Mouse (Mus musculus) megakaryocyte, embryonic 14.5 days (primary cell): ENCODE data around the gene Prr29. TPM values are rescaled to one million over a fixed set of nuclear protein-coding genes. Genes with fewer than 3 reads are reported as not detected.
A peak's percentile ranks its signal among the peaks of the same experiment; 100 is the strongest.

Experiments used
- H3K27me3 ChIP-seq: replicated peaks from 2 replicates; pipeline ENCODE3; 2012; ENCODE audit warnings: inconsistent platforms
- H3K36me3 ChIP-seq: replicated peaks from 2 replicates; pipeline ENCODE3; 2012; ENCODE audit warnings: low read length, inconsistent platforms, mixed read lengths
- H3K4me1 ChIP-seq: 2 replicates; pipeline ENCODE4 v1.6.1; 2012; ENCODE audit warnings: inconsistent platforms
- H3K4me3 ChIP-seq: replicated peaks from 2 replicates; pipeline ENCODE3; 2012; ENCODE audit warnings: moderate library complexity, mild to moderate bottlenecking, inconsistent platforms
- H3K9me3 ChIP-seq: 2 replicates; pipeline ENCODE4 v1.6.1; 2012; ENCODE audit warnings: inconsistent platforms
- FLI1 ChIP-seq: IDR thresholded peaks from 2 replicates; pipeline ENCODE4 v1.6.1; 2012; ENCODE audit warnings: low read length, inconsistent platforms, mixed read lengths
- GATA1 ChIP-seq: IDR thresholded peaks from 3 replicates; pipeline ENCODE4 v1.6.1; 2012; ENCODE audit warnings: mixed read lengths, low read length, inconsistent platforms, borderline replicate concordance
- polyA plus RNA-seq: library from polyadenylated mRNA; stranded (reverse); fragments of >175 nt; gene quantifications from 2 replicates; pipeline ENCODE4 v1.2.3, GENCODE M21; 2012; ENCODE audit warnings: low replicate concordance; ENCODE audit not compliant: insufficient read depth

The Prr29 gene
- polyA plus RNA-seq, result not detected in 2 replicates

GRCm38 (mm10) chr11:106365366-106365765 lies at the start of gene Prr29:
TSS of gene Prr29 (plus strand) at chr11:106365472.
- H3K9me3 ChIP-seq, result peaks cover 13% of the 10 kb centered on the region
- H3K4me1 ChIP-seq, result peaks cover 25% of the 10 kb centered on the region
- TF ChIP-seq GATA1 (no peak), FLI1 (no peak)
- H3K27me3 ChIP-seq, result peaks cover 63% of the 10 kb centered on the region
- peak within 1 kb of the TSS; percentile 60 for H3K4me3 ChIP-seq
- H3K36me3 ChIP-seq, result no peaks in the 10 kb centered on the region

- Histone ChIP-seq H3K4me3 (no peak overlapping the region), H3K27me3 (peaks cover 76% of the 10 kb centered on the region), H3K36me3 (no peaks in the 10 kb centered on the region), H3K9me3 (no peaks in the 10 kb centered on the region), H3K4me1 (peaks cover 30% of the 10 kb centered on the region)
- TF ChIP-seq FLI1 (no peak), GATA1 (no peak)
Observed at GRCm38 (mm10) chr11:106316416-106316815, 48.9 kb upstream of the Prr29 start.

GRCm38 (mm10) chr11:106317801-106318200 lies 47.5 kb upstream of the Prr29 start:
- Histone ChIP-seq H3K27me3 (peaks cover 74% of the 10 kb centered on the region), H3K4me1 (peaks cover 30% of the 10 kb centered on the region), H3K4me3 (no peak overlapping the region), H3K9me3 (no peaks in the 10 kb centered on the region), H3K36me3 (no peaks in the 10 kb centered on the region)
- TF ChIP-seq GATA1 (no peak), FLI1 (no peak)

- peaks cover 73% of the 10 kb centered on the region for H3K27me3 ChIP-seq
Observed at GRCm38 (mm10) chr11:106318406-106319366, 46.6 kb upstream of the Prr29 start.

GRCm38 (mm10) chr11:106324858-106325257 lies 40.4 kb upstream of the Prr29 start:
- H3K4me1 ChIP-seq, result peaks cover 23% of the 10 kb centered on the region
- H3K27me3 ChIP-seq, result peaks cover 70% of the 10 kb centered on the region
- no peaks in the 10 kb centered on the region for H3K36me3 ChIP-seq
- H3K9me3 ChIP-seq, result no peaks in the 10 kb centered on the region
- no peak for TF ChIP-seq GATA1
- TF ChIP-seq FLI1, result no peak
- no peak overlapping the region for H3K4me3 ChIP-seq

More at GRCm38 (mm10) chr11:106318406-106319366, 46.6 kb upstream of the Prr29 start:
- H3K36me3 ChIP-seq, result no peaks in the 10 kb centered on the region
- no peak overlapping the region for H3K4me3 ChIP-seq
- H3K4me1 ChIP-seq, result peaks cover 26% of the 10 kb centered on the region
- no peaks in the 10 kb centered on the region for H3K9me3 ChIP-seq
- no peak for TF ChIP-seq GATA1

- TF ChIP-seq FLI1 (no peak), GATA1 (no peak)
- no peaks in the 10 kb centered on the region for H3K36me3 ChIP-seq
- H3K27me3 ChIP-seq, result peaks cover 68% of the 10 kb centered on the region
- peaks cover 23% of the 10 kb centered on the region for H3K4me1 ChIP-seq
- H3K9me3 ChIP-seq, result peaks cover 4% of the 10 kb centered on the region; the same call in 1 of the 2 replicates
- H3K4me3 ChIP-seq, result no peak overlapping the region
Observed at GRCm38 (mm10) chr11:106325566-106326206, 39.6 kb upstream of the Prr29 start.

- no peak for TF ChIP-seq GATA1
- TF ChIP-seq FLI1, result no peak
- Histone ChIP-seq H3K9me3 (peaks cover 4% of the 10 kb centered on the region; the same call in 1 of the 2 replicates), H3K4me1 (peaks cover 23% of the 10 kb centered on the region), H3K4me3 (no peak overlapping the region), H3K27me3 (peaks cover 67% of the 10 kb centered on the region), H3K36me3 (no peaks in the 10 kb centered on the region)
Observed at GRCm38 (mm10) chr11:106326475-106326874, 38.8 kb upstream of the Prr29 start.

GRCm38 (mm10) chr11:106328521-106328920 lies 36.8 kb upstream of the Prr29 start:
- Histone ChIP-seq H3K4me1 (peaks cover 23% of the 10 kb centered on the region), H3K9me3 (peaks cover 4% of the 10 kb centered on the region; the same call in 1 of the 2 replicates), H3K4me3 (no peak overlapping the region), H3K27me3 (peaks cover 67% of the 10 kb centered on the region), H3K36me3 (no peaks in the 10 kb centered on the region)
- no peak for TF ChIP-seq FLI1
- no peak for TF ChIP-seq GATA1

GRCm38 (mm10) chr11:106329128-106329527 lies 36.1 kb upstream of the Prr29 start:
- Histone ChIP-seq H3K4me1 (peaks cover 28% of the 10 kb centered on the region), H3K27me3 (peaks cover 64% of the 10 kb centered on the region), H3K9me3 (peaks cover 4% of the 10 kb centered on the region; the same call in 1 of the 2 replicates), H3K36me3 (no peaks in the 10 kb centered on the region), H3K4me3 (no peak overlapping the region)
- TF ChIP-seq GATA1, result no peak
- no peak for TF ChIP-seq FLI1
